Mouse (Mus musculus): Measurements from ENCODE around the gene Tmem165. TPM values are rescaled to one million over a fixed set of nuclear protein-coding genes. Genes with fewer than 3 reads are reported as not detected.

The Tmem165 gene
- total RNA-seq, 2 experiments from 2014 or later: 105 to 147 TPM

DNA sequence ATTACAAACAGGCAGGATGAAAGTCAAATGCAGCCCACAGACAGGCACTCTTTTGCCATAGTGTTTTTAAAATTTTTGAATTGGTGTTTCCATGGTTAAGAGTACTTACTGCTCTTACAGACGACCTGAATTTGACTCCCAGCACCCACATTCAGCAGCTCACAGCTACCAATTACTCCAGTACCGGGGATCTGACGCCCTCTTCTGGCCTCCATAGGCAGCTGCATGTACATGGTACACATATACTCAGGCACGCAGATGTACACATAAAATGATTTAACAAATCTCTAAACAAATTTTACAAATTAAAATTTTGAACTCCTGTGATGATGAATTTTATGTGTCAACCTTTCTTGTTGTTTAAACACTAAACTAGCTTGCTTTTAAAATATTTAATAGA lies 13.2 kb upstream of the Tmem165 start:
- ATAC-seq (replicated peaks; ENCODE audit: poor library complexity, severe bottlenecking): no peak

DNA sequence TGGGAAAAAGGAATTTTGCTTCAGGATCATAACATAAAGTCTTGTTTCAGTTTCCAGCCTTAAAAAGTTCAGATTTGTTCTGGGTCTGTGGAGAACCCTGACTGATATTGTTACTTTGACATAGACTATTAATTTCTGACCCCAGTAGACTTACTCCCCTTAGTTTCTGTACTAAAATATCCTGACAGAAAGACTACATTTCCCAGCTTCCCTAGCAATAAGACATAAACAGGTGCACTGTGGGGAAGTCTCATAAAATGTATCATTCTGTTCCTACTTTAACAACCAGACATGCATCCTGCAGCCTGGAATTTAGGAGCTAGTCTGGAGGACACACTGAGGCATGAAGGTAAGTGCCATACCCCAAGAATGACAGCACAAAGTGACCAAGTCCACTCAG lies 12.6 kb upstream of the Tmem165 start:
- no peak for ATAC-seq (replicated peaks; ENCODE audit: poor library complexity, severe bottlenecking)

DNA sequence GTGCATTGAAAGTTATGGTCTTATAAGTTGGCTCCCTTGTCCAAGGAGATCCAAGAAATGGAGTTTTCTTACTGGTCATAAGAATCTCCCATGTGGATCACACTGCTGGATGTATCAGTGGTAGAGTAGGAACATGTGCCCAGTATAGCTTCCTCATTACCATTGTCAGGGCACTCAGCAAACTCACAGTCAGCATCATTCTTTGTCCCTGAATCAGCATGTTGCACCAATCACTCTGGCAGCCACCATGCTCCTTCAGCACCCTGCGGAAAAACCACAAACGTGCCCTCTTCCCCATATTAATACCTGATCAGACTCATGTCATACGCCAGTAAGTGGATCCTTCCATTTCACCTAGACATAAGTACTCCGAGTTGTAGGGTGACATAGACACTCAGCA lies 8.6 kb upstream of the Tmem165 start:
- 0 out of 2 replicates have a peak, but pooled peaks have one; percentile 44 for ATAC-seq (replicated peaks; ENCODE audit: poor library complexity, severe bottlenecking)

DNA sequence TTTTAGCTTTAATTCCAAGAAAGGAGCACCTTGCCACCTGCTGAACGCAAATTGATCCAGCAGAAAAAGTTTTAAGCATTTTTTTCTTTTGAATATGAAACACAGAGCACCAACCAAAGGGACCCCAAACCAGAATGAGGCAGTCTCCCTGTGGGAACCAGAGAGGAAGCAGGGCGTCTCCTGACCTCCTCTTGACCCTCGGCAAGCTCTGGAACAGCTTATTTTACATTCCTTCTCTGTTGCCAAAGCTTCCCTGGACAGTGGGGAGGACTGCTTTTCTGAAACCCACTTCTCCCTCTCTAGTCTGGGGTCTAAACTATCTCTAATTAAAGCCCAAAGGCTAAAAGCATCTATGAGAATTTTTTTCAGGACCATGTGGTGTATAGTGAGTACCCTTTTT lies 7.3 kb upstream of the Tmem165 start:
- ATAC-seq (replicated peaks; ENCODE audit: poor library complexity, severe bottlenecking): no peak

DNA sequence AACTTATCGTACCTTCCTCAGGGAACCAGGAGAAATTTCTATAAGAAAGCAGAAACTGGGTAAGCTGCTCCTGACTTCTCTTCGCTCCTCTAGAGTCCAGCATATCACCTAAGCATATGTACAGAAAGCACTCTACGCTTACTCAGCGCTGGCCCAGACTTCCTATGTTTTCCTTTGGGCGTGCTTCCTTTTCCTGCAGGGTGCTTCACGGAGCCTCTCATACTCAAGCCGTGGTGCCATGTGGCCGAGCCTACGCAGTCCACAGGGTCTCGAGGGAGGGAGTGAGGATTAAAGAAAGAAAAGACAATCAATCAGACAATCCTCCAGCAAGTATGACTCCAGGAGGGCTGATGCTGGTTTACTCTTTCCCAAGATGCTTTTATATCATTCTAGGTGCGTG lies 6.8 kb upstream of the Tmem165 start:
- no peak for ATAC-seq (replicated peaks; ENCODE audit: poor library complexity, severe bottlenecking)

- ATAC-seq (replicated peaks; ENCODE audit: poor library complexity, severe bottlenecking): no peak
Measured at GRCm38 (mm10) chr5:76177664-76178063, 6.0 kb upstream of the Tmem165 start.

GRCm38 (mm10) chr5:76179171-76179570 lies 4.5 kb upstream of the Tmem165 start:
- ATAC-seq (replicated peaks; ENCODE audit: poor library complexity, severe bottlenecking): no peak

DNA sequence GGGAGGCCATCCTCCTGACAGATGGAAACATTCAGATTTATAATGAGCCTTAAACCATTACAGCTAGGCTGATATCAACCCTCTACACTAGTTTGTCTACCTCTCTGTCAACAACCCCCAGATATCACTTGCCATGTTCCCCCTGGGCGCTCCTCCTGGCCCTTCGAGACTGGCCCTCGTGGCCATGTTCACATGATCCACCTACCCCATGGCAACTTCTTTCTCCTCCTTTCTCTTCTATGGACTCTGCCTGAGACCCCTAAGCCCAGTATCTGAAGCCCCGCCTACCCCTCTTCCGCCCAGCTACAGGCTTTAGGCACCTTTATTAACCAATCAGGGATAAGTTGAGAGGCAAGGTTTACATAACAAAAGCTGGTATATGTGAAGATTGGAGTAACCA lies 3.9 kb upstream of the Tmem165 start:
- no peak for ATAC-seq (replicated peaks; ENCODE audit: poor library complexity, severe bottlenecking)

DNA sequence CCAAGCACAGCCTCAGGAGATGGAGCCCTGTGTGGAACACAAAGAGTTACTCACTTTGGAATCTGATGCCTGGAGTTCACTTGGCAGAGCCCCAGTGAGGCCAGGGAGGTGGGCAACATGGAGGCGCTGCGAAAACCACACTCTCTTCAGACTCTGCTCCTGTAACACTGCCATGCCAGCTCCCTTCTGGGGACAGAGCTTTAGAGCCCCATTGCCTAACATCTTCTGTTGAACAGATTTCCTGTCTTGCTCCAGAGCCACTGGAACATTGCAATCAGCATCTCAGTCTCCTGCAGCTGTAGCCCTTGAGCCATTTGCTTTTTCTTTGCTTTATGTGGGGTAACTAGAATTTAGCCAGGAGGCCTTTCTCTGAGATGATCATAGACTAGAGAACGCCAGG lies 1.4 kb upstream of the Tmem165 start:
- ATAC-seq (replicated peaks; ENCODE audit: poor library complexity, severe bottlenecking): peak; percentile 74

- ATAC-seq (replicated peaks; ENCODE audit: poor library complexity, severe bottlenecking): 0 out of 2 replicates have a peak, but pooled peaks have one; percentile 10
Measured at GRCm38 (mm10) chr5:76183043-76183749, 484 bp upstream of the Tmem165 start.

DNA sequence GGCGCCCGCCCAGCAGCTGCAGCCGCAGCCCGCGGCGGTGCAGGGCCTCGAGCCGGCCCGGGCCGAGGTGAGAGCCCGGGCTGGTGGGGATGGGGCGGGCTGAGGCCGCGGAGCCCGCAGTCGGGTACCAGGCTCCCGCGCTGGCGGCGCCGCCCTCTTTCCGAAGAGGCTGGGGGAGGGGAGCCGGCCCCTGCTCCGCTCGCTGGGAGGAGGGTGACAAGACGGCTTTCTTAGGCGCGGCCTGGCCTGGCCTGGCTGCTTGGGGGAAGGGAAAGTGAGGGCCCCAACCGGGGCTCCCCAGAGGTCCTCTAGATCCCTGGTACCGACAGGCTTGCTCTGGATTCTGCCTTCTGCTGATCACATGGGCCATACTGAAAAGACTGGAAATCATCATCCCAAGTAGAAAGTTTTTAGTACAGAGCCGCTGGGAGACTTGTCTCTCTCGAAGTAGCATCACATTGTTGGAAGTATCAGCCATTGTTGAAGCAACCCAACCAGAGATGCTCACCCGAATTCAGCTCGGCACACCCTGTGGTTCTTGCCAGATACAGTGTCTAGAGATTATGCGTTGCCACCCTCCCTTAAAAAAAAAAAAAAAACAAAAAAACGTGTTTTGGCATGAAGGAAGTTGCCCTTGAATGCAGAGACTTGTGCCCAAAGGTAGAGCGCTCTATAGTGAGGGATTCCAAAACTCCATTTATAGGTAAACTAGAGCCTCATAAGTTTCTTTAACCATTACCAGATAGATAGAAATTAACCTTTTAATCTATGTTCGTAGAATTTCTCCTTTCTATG lies 803 bp downstream of the Tmem165 start:
- peak; percentile 28 for ATAC-seq (replicated peaks; ENCODE audit: poor library complexity, severe bottlenecking)

- no peak for ATAC-seq (replicated peaks; ENCODE audit: poor library complexity, severe bottlenecking)
Measured at GRCm38 (mm10) chr5:76187885-76188284, 4.2 kb downstream of the Tmem165 start.

DNA sequence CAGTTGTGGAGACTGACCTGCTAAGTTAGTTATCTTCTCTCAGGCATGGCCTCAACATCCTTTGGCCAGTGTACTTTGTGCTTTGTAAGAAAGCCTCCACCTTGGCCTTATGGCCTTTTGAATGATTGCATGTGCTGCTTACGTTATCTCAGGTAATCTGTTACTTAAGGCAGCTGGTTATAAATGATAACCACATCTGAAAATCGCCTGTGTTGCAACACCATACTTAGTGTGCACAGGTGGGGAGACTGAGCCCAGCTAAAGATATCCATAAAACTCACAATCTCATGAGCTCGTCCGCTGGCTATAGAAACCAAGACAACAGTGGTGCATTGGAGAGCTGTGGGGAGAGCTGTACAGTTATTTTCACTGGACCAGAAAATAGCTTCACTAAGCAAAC lies 6.9 kb downstream of the Tmem165 start:
- no peak for ATAC-seq (replicated peaks; ENCODE audit: poor library complexity, severe bottlenecking)

DNA sequence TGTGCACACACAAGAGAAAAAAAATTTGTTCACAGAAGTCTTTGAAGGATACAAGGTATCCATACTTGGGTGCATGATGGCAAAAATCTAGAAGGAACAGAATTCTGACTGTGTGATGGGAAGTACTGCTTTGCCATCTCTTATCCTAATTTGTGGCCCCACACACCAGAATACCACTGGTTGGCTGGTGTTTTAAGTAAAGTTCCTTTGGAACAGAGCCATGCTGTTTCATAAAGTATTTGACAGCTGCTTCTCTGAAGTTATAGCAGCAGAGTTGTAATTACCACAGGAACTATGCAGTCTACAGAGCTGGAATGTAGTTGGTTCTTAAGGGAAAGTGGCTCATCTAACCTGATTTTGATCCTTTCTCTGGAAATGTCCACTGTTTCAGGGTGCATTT lies 9.4 kb downstream of the Tmem165 start:
- no peak for ATAC-seq (replicated peaks; ENCODE audit: poor library complexity, severe bottlenecking)

DNA sequence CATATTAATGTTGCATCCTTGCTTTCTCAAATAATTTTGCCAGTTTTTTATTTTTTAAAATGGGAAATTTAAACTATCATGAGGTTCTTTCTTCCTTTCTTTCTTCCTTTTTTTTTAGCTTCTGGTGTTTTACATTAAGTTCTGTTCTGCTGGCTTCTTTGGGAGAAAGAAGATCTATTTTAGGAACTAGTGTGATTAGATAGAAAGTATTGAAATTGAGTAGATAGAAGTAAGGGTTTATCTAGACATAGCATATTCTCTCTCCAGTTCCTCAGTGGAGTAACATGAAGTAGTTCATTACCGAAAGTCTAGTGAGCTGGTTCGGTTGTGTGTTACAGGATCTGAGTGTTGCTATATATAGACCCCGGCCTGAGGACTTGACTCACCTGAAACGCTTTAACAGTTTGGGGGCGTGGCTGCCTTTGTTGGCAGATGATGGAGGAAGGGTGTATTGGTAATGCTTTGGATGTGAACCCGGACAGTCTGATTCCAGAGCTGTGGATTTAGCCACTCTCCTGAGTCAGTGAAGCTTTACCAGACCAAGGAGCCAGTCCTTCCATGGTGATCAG lies 10.8 kb downstream of the Tmem165 start:
- no peak for ATAC-seq (replicated peaks; ENCODE audit: poor library complexity, severe bottlenecking)

DNA sequence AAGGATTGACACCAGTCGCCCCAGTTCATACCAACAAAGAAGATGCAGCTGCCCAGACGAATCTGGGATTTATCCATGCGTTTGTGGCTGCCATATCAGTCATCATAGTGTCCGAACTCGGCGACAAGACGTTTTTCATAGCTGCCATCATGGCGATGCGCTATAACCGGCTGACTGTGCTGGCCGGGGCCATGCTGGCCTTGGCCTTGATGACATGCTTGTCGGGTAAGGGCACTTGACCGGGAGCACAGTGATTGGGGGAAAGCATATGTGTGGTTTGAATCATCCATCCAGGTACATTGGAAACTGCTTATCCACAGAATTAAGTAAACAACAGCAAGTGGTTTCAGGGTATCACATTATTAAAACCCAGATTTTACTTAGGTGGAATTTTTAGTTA lies 15.7 kb downstream of the Tmem165 start:
- ATAC-seq (replicated peaks; ENCODE audit: poor library complexity, severe bottlenecking): no peak

- no peak for ATAC-seq (replicated peaks; ENCODE audit: poor library complexity, severe bottlenecking)
Measured at GRCm38 (mm10) chr5:76203171-76203570, 19.5 kb downstream of the Tmem165 start.

DNA sequence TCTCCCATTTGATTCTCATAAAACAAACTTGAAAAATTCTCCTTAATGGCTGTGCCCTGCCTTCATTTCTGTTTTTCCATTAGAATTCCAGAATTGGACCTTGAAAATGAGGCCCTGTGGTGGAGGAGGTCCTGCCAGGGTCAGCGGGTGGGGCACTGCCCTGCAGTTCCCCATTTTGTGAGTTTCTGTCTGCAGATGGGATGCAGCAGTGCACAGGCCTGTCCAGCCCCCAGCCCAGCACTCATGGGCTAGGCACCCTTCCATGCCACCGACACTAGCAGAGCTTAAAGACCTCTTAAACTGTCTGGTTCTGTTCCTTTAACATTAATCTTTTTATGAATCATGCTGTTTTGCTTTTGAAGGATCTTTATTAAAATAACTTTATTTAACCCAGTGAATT lies 22.2 kb downstream of the Tmem165 start:
- ATAC-seq (replicated peaks; ENCODE audit: poor library complexity, severe bottlenecking): no peak

DNA sequence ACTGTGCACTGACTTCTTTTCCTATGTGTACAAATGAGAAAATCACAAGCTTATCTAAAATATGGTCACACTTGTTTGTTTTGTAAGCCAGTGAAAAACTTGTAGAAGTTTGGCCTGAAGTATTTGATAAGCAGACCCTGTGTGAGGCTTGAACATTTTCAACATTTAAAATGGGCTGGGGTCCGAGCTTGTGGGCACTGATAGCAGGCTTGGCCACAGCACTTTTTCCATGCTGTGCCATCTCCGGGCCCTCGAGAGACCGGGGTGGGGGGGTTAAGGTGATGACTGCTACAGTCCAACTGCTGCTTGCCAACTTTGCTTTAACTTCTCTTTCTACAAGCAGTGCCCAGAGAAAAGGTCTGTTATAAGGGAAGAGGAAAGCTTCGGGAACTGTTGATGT lies 24.4 kb downstream of the Tmem165 start:
- no peak for ATAC-seq (replicated peaks; ENCODE audit: poor library complexity, severe bottlenecking)

DNA sequence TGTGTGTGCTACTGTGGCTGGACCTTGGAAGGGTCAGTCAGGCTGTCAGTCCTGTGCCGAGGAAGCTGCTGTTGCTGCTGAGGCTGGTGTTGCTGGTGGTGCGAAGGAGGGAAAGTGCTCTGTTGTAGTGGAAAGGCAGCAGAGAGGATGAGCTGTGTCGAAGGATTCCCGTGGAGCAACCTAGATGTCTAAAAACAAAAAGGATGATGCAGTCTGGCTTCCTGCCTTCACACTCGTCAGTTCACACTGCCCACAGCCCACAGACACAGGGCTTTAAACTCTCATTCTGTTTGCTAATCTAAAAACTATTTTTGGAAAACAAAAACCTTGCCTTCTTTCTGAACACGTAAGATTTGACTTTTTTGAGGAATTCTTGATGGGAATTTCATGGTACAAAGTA lies 33.0 kb downstream of the Tmem165 start:
- ATAC-seq (replicated peaks; ENCODE audit: poor library complexity, severe bottlenecking): no peak

GRCm38 (mm10) chr5:76231171-76231855 lies 47.6 kb downstream of the Tmem165 start:
- ATAC-seq (replicated peaks; ENCODE audit: poor library complexity, severe bottlenecking): no peak
